8 mouse cellular contexts compared by ENCODE assay signal in genomic region chrX:164419471-164419939, GRCm38 (mm10). TPM values are rescaled to one million over a fixed set of nuclear protein-coding genes. Genes with fewer than 3 reads are reported as not detected.
A peak's percentile ranks its signal among the peaks of the same experiment; 100 is the strongest.
DNase-seq lines count a peak whose midpoint lies in the region; ATAC-seq and TF ChIP-seq lines count a peak whose summit lies in the region.

Gene Piga (plus strand): TSS chrX:164419787.

- H3K9me3 ChIP-seq in heart, embryonic 15.5 days (replicated peaks), result no peaks in the 10 kb centered on the region
- H3K9me3 ChIP-seq in liver, embryonic 14.5 days (ENCODE audit: control insufficient read depth, low read length), result no peaks in the 10 kb centered on the region
- no peaks in the 10 kb centered on the region for H3K9me3 ChIP-seq in neural tube, embryonic 11.5 days (ENCODE audit: control insufficient read depth, low read length)
- no peaks in the 10 kb centered on the region for H3K9me3 ChIP-seq in stomach, postnatal 0 days (ENCODE audit: control insufficient read depth, low read length)

- peak within 1 kb of the TSS; percentile 78 for H3K27ac ChIP-seq in heart, embryonic 15.5 days
- peak within 1 kb of the TSS; percentile 69 for H3K27ac ChIP-seq in liver, embryonic 14.5 days
- H3K27ac ChIP-seq in neural tube, embryonic 11.5 days (ENCODE audit: low read depth, low read length), result no peak within 1 kb of the TSS
- peak within 1 kb of the TSS; percentile 78 for H3K27ac ChIP-seq in stomach, postnatal 0 days (replicated peaks)

- peaks cover 10% of the 10 kb centered on the region for H3K36me3 ChIP-seq in heart, embryonic 15.5 days
- H3K36me3 ChIP-seq in liver, embryonic 14.5 days (replicated peaks; ENCODE audit: control insufficient read depth, insufficient read depth, low read depth), result peaks cover 6% of the 10 kb centered on the region
- no peaks in the 10 kb centered on the region for H3K36me3 ChIP-seq in neural tube, embryonic 11.5 days (ENCODE audit: control insufficient read depth, insufficient read depth, low read length)
- H3K36me3 ChIP-seq in stomach, postnatal 0 days (ENCODE audit: control insufficient read depth, insufficient read depth, low read length), result no peaks in the 10 kb centered on the region

- DNase-seq in c-Kit-negative CD71-positive TER-119-positive erythroid progenitor cells, embryonic 14.5 days (ENCODE audit: low read depth, low spot score), result peak; percentile 85
- DNase-seq in fibroblast of lung, adult 2 months (ENCODE audit: low read depth), result peak; percentile 90
- peak; percentile 92 to 97 for DNase-seq in kidney, postnatal 25 days
- DNase-seq in liver, embryonic 14.5 days (ENCODE audit: low read depth in 3 of 3, low spot score in 3 of 3), result peak; percentile 87 to 88 (median 88)
- DNase-seq in neural tube, embryonic 11.5 days (ENCODE audit: low spot score), result peak; percentile 91
- DNase-seq in stomach, postnatal 0 days (ENCODE audit: low spot score), result peak; percentile 90

- H3K4me1 ChIP-seq in heart, embryonic 15.5 days (replicated peaks), result peaks cover 7% of the 10 kb centered on the region
- peaks cover 0 to 8% of the 10 kb centered on the region in 2 experiments; a peak in 3 of 4 replicates for H3K4me1 ChIP-seq in liver, embryonic 14.5 days (replicated peaks; ENCODE audit: control insufficient read depth in 2 of 2, insufficient read depth in 2 of 2, low read length in 1 of 2)
- no peaks in the 10 kb centered on the region for H3K4me1 ChIP-seq in neural tube, embryonic 11.5 days (ENCODE audit: control insufficient read depth, insufficient read depth, low read length)
- H3K4me1 ChIP-seq in stomach, postnatal 0 days (replicated peaks; ENCODE audit: control insufficient read depth, insufficient read depth), result no peaks in the 10 kb centered on the region

- 18% methylated on average over 40 of the region's 40 CpGs for WGBS in heart, embryonic 15.5 days
- 12% methylated on average over 40 of the region's 40 CpGs for WGBS in liver, embryonic 14.5 days (ENCODE audit: insufficient replicate concordance)
- 18% methylated on average over 35 of the region's 40 CpGs for WGBS in neural tube, embryonic 11.5 days
- 9% methylated on average over 28 of the region's 40 CpGs for WGBS in stomach, postnatal 0 days

- no peak for TF ChIP-seq CTCF in liver, embryonic 14.5 days (IDR thresholded peaks at IDR 0.05; ENCODE audit: low read depth)
- no peak for TF ChIP-seq CTCF in stomach, postnatal 0 days (IDR thresholded peaks at IDR 0.05; ENCODE audit: low read depth)

- ATAC-seq in CD4-positive, CD25-positive, alpha-beta regulatory T cell, adult 4 months, result peak; percentile 97
- ATAC-seq in heart, embryonic 15.5 days (replicated peaks; ENCODE audit: insufficient number of reproducible peaks, insufficient read depth, low FRiP score, low read depth), result peak; percentile 99
- ATAC-seq in liver, embryonic 14.5 days (ENCODE audit: insufficient read depth), result peak; percentile 93
- ATAC-seq in neural tube, embryonic 11.5 days (ENCODE audit: insufficient read depth, low FRiP score, low TSS enrichment), result peak; percentile 100
- peak; percentile 100 for ATAC-seq in stomach, postnatal 0 days (ENCODE audit: low FRiP score, low TSS enrichment)

- H3K27me3 ChIP-seq in heart, embryonic 15.5 days, result no peaks in the 10 kb centered on the region
- no peaks in the 10 kb centered on the region for H3K27me3 ChIP-seq in liver, embryonic 14.5 days (ENCODE audit: control insufficient read depth, insufficient read depth, low read length)
- H3K27me3 ChIP-seq in neural tube, embryonic 11.5 days (ENCODE audit: control insufficient read depth, insufficient read depth, low read length), result no peaks in the 10 kb centered on the region
- H3K27me3 ChIP-seq in stomach, postnatal 0 days (ENCODE audit: control insufficient read depth, insufficient read depth, low read length), result no peaks in the 10 kb centered on the region

- H3K4me3 ChIP-seq in heart, embryonic 15.5 days, result peak within 1 kb of the TSS; percentile 64
- H3K4me3 ChIP-seq in liver, embryonic 14.5 days (ENCODE audit: insufficient read depth in 1 of 2, low read depth in 2 of 2, low read length in 2 of 2), result peak within 1 kb of the TSS; percentile 77 to 93
- peak within 1 kb of the TSS; percentile 54 for H3K4me3 ChIP-seq in neural tube, embryonic 11.5 days (ENCODE audit: low read depth, low read length)
- peak within 1 kb of the TSS; percentile 56 for H3K4me3 ChIP-seq in stomach, postnatal 0 days (ENCODE audit: low read depth, low read length)

- H3K9ac ChIP-seq in heart, embryonic 15.5 days, result peak within 1 kb of the TSS; percentile 65
- peak within 1 kb of the TSS; percentile 74 for H3K9ac ChIP-seq in liver, embryonic 14.5 days (replicated peaks)
- H3K9ac ChIP-seq in neural tube, embryonic 11.5 days (ENCODE audit: low read length), result peak within 1 kb of the TSS; percentile 65
- peak within 1 kb of the TSS; percentile 73 for H3K9ac ChIP-seq in stomach, postnatal 0 days (ENCODE audit: low read length)

- H3K4me2 ChIP-seq in heart, embryonic 15.5 days, result peak within 1 kb of the TSS; percentile 57
- H3K4me2 ChIP-seq in liver, embryonic 14.5 days (ENCODE audit: low read depth), result peak within 1 kb of the TSS; percentile 77
- peak within 1 kb of the TSS; percentile 46 for H3K4me2 ChIP-seq in neural tube, embryonic 11.5 days (ENCODE audit: low read depth)
- H3K4me2 ChIP-seq in stomach, postnatal 0 days (replicated peaks; ENCODE audit: low read depth), result peak within 1 kb of the TSS; percentile 62

- no peak for TF ChIP-seq EP300 in liver, embryonic 14.5 days (IDR thresholded peaks at IDR 0.05; ENCODE audit: low read depth)
- TF ChIP-seq EP300 in stomach, postnatal 0 days (optimal IDR thresholded peaks at IDR 0.05), result no peak

RNA-seq across cellular contexts. Expression of gene Piga, which starts in this region (rescaled TPM):
- polyA plus RNA-seq in CD4-positive, CD25-positive, alpha-beta regulatory T cell, adult 4 months (2017; shearing (Covaris generic)), result 1 to 10 TPM; 7.7 to 8.3 TPM
- 7.2 and 9.6 TPM in 2 replicates for polyA plus RNA-seq in heart, embryonic 15.5 days (2015; fragmentation: Nextera tagmentation; extraction: Ambion mirVana)
- 8.2 and 9.0 TPM in 2 replicates for polyA plus RNA-seq in liver, embryonic 14.5 days (2012; rRNA removed)
- polyA plus RNA-seq in liver, embryonic 14.5 days (2014; fragmentation: Nextera tagmentation; extraction: Ambion mirVana), result 11.5 and 14.4 TPM in 2 replicates
- polyA plus RNA-seq in neural tube, embryonic 11.5 days (2014; fragmentation: Nextera tagmentation; extraction: Ambion mirVana), result 15.5 and 16.7 TPM in 2 replicates
- 5.6 TPM in 2 replicates for polyA plus RNA-seq in stomach, postnatal 0 days (2015; fragmentation: Nextera tagmentation; extraction: Ambion mirVana)
